Mouse (Mus musculus): Measurements from ENCODE around the gene Aes.

DNA sequence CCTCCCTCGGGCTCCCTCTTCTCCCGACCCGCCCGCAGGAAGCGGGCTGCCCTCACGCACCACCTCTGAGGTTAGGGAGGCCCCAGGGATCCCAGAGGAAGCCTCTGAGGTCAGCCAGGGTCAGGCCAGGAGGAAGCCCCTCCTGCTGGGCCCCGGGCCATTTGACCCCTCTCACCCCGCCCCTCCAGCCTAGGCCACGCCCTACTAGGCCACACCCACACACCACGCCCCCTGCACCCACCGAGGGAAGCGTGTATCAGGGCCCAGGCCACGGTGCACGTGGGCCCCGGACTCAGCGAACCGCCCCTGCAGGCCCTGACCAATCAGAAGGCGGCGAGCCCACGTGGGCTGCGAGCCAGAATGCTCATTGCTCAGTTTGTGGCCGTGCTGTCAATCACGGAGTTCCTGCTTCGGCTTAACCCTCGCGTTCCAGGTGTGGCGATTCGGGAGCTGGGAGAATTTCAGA is 41.5 kb downstream of the Aes start, which contains the start of gene Tle6:
- TF ChIP-seq CTCF (IDR thresholded peaks at IDR 0.05; ENCODE audit: low read depth) (no peak), EP300 (IDR thresholded peaks at IDR 0.05; ENCODE audit: low read depth) (no peak)
